Mouse (Mus musculus) ZHBTc4 (cell line): ENCODE measurements at regions not wholly inside any gene's neighbourhood (a gene's known extent, or its start where the extent isn't known, plus 50 kb on each side); places are given as distances from the start of the nearest gene placed in this dataset.

Experiments
- DNase-seq: peaks from one replicate; pipeline ENCODE4 v3.0.0-alpha.2; 2011; ENCODE audit warnings: low read depth, low spot score

DNA sequence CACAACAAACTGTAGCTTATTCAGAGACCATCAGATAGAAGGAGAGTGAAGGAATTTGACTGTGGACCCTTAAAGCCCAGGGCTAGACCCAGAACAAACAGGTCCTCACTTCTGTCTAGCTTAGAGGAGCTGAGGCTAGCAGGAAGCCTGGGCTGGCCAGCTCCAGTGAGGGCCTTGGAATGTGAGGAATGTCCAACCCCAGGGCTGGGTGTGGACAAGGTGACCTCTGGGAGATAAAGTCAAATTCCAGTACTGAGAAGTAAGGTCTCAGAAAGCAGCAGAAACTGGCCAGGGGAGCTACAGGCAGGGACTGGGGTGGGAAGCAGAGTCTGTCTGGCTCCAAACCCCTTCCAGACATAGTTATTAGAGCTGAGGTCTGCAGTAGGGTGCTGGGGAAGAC is 51.0 kb upstream of the Ssbp3 start:
- peak; percentile 98 for DNase-seq

- DNase-seq: peak; percentile 89
Measured at GRCm38 (mm10) chr4:106858357-106859088, 52.0 kb upstream of the Ssbp3 start.

GRCm38 (mm10) chr4:106855771-106856170 is 51.0 kb upstream of the Acot11 start:
- DNase-seq: no peak

DNA sequence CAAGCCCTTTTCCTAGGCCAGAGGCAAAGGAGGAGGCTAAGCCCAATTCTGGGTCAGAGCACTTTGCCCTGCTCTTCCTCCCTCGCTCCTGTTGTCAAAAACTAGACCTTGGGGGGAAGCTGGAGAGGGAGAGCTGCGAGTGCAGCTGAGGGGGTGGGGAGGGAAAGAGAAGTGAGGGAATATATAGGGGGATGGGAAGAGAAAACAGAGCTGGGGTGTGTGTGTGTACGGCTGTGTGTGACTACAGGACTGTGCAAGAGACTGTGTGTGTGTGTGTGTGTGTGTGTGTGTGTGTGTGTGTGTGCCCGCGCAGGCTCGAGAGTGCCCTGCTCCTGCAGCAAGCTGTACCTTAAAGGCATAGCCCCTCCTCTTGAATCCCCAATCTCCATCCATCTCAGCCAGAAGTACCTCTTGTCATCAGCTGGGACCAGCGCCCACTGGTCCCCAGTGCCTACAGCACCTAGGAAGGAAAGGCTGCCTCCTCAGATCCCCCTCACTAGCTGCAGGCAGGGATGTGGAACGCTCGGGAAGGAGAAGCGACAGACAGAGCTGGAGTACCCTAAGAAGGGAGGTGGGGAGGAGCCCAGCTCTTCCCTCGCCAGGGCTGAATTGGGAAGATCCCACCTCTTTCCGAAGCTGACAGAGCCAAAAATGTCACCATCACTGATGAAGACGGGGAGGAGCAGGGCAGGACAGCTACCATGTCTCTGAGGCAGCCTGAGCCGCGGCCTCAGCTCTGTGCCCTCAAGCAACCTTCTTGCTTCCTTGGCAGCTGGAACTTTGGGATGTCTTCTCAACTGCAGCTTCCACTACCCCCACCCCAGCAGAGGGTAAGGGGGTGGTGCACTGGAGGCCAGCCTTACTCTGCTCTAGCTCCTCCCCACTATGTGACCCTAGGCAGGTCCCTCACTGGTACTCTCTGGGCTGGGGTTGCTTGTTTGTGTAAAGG is 49.8 kb upstream of the Acot11 start:
- DNase-seq: no peak
